Mouse (Mus musculus) spleen, adult 2 months (tissue): ENCODE measurements around the gene Cldn19. TPM values are rescaled to one million over a fixed set of nuclear protein-coding genes. Genes with fewer than 3 reads are reported as not detected.

Experiments
- DNase-seq, 2 experiments: peaks; one replicate each; pipeline versions ENCODE4 v3.0.0 to v3.0.0-alpha.2; 2012 to 2021; ENCODE audit warnings: low spot score in 2 of 2, low read depth in 1 of 2
- H3K27ac ChIP-seq: fragments of 200-500 bp; 2 replicates; pipeline ENCODE4 v1.5.1; 2012; ENCODE audit warnings: low read length, inconsistent platforms; ENCODE audit not compliant: insufficient read depth
- H3K27me3 ChIP-seq: fragments of 200-500 bp; 2 replicates; pipeline ENCODE4 v1.6.1; 2012; ENCODE audit warnings: mild to moderate bottlenecking, moderate library complexity, low read length, inconsistent platforms; ENCODE audit not compliant: control insufficient read depth, insufficient read depth
- H3K36me3 ChIP-seq: fragments of 200-500 bp; 2 replicates; pipeline ENCODE4 v1.6.1; 2012; ENCODE audit warnings: mild to moderate bottlenecking, low read length, inconsistent platforms; ENCODE audit not compliant: control insufficient read depth, insufficient read depth
- H3K4me1 ChIP-seq: fragments of 200-500 bp; 2 replicates; pipeline ENCODE4 v1.6.1; 2011; ENCODE audit warnings: inconsistent platforms; ENCODE audit not compliant: control insufficient read depth, insufficient read depth, insufficient read length
- H3K4me3 ChIP-seq: fragments of 200-500 bp; 2 replicates; pipeline ENCODE4 v1.5.1; 2011; ENCODE audit warnings: mild to moderate bottlenecking, inconsistent platforms; ENCODE audit not compliant: insufficient read depth, insufficient read length; ENCODE audit errors: extremely low read depth
- CTCF ChIP-seq: fragments of 200-500 bp; IDR thresholded peaks from 2 replicates; pipeline ENCODE4 v1.5.1; 2011; ENCODE audit warnings: mild to moderate bottlenecking, inconsistent platforms; ENCODE audit not compliant: insufficient read depth, insufficient read length, insufficient replicate concordance; ENCODE audit errors: extremely low read depth
- POLR2A ChIP-seq: fragments of 200-500 bp; IDR thresholded peaks from 2 replicates; pipeline ENCODE4 v1.6.1; 2011; ENCODE audit warnings: low read depth, low read length, inconsistent platforms
- WGBS: fragments of 180-500 bp; shearing (Covaris S2); methylation state at CpG from one replicate; pipeline ENCODE4 v1.1.7; 2018; 5-methylcytosine and 5-hydroxymethylcytosine counted together
- polyA plus RNA-seq: library from polyadenylated mRNA; depleted of rRNA; stranded (reverse); fragments of >200 nt; gene quantifications from 2 replicates; pipeline ENCODE4 v1.2.3, GENCODE M21; 2012

The Cldn19 gene
- polyA plus RNA-seq, 1 experiment = not detected

GRCm38 (mm10) chr4:119244468-119245240 lies 10.6 kb upstream of the Cldn19 start:
- no peak for TF ChIP-seq CTCF
- TF ChIP-seq POLR2A = no peak
- no peak overlapping the region for H3K4me3 ChIP-seq
- no peak overlapping the region for H3K27ac ChIP-seq
- H3K4me1 ChIP-seq = no peaks in the 10 kb centered on the region
- no peaks in the 10 kb centered on the region for H3K36me3 ChIP-seq
- no peaks in the 10 kb centered on the region for H3K27me3 ChIP-seq
- 93% methylated on average over 22 of the region's 22 CpGs for WGBS
- DNase-seq = no peak

GRCm38 (mm10) chr4:119245556-119245955 lies 9.7 kb upstream of the Cldn19 start:
- no peak overlapping the region for H3K4me3 ChIP-seq
- H3K27me3 ChIP-seq = no peaks in the 10 kb centered on the region
- H3K36me3 ChIP-seq = no peaks in the 10 kb centered on the region
- TF ChIP-seq POLR2A (no peak), CTCF (no peak)
- DNase-seq = no peak
- no peak overlapping the region for H3K27ac ChIP-seq
- WGBS = 83% methylated on average over 7 of the region's 7 CpGs
- H3K4me1 ChIP-seq = no peaks in the 10 kb centered on the region

- Histone ChIP-seq H3K27me3 (no peaks in the 10 kb centered on the region), H3K4me3 (no peak overlapping the region), H3K27ac (no peak overlapping the region), H3K4me1 (no peaks in the 10 kb centered on the region), H3K36me3 (no peaks in the 10 kb centered on the region)
- 85% methylated on average over 9 of the region's 9 CpGs for WGBS
- DNase-seq = no peak
- TF ChIP-seq CTCF (no peak), POLR2A (no peak)
Measured at GRCm38 (mm10) chr4:119245961-119246360, 9.3 kb upstream of the Cldn19 start.

- DNase-seq = no peak
- no peaks in the 10 kb centered on the region for H3K4me1 ChIP-seq
- TF ChIP-seq CTCF = no peak
- TF ChIP-seq POLR2A = no peak
- no peak overlapping the region for H3K4me3 ChIP-seq
- no peaks in the 10 kb centered on the region for H3K27me3 ChIP-seq
- 77% methylated on average over 14 of the region's 14 CpGs for WGBS
- H3K36me3 ChIP-seq = no peaks in the 10 kb centered on the region
- no peak overlapping the region for H3K27ac ChIP-seq
Measured at GRCm38 (mm10) chr4:119246688-119247225, 8.5 kb upstream of the Cldn19 start.

GRCm38 (mm10) chr4:119247462-119248235 lies 7.6 kb upstream of the Cldn19 start:
- Histone ChIP-seq H3K4me1 (no peaks in the 10 kb centered on the region), H3K27ac (no peak overlapping the region), H3K36me3 (no peaks in the 10 kb centered on the region), H3K27me3 (no peaks in the 10 kb centered on the region), H3K4me3 (no peak overlapping the region)
- DNase-seq = peak in 1 of 2 experiments; percentile 68
- 51% methylated on average over 13 of the region's 13 CpGs for WGBS
- TF ChIP-seq CTCF (peak; percentile 87), POLR2A (no peak)

GRCm38 (mm10) chr4:119248407-119248965 lies 6.7 kb upstream of the Cldn19 start:
- 88% methylated on average over 11 of the region's 11 CpGs for WGBS
- H3K36me3 ChIP-seq = no peaks in the 10 kb centered on the region
- TF ChIP-seq CTCF = no peak
- no peak for TF ChIP-seq POLR2A
- no peak overlapping the region for H3K4me3 ChIP-seq
- no peak for DNase-seq
- no peaks in the 10 kb centered on the region for H3K27me3 ChIP-seq
- no peaks in the 10 kb centered on the region for H3K4me1 ChIP-seq
- no peak overlapping the region for H3K27ac ChIP-seq
